Mouse (Mus musculus) intestine, postnatal 0 days (tissue): ENCODE measurements around the gene Eya3. TPM values are rescaled to one million over a fixed set of nuclear protein-coding genes. Genes with fewer than 3 reads are reported as not detected.

ENCODE experiments used
- ATAC-seq: fragments of 200-750 bp; cut with Nextera tagmentation; 2 replicates; pipeline ENCODE4 v1.8.0; 2017; ENCODE audit warnings: mild to moderate bottlenecking, moderate TSS enrichment, moderate library complexity
- H3K27ac ChIP-seq: fragments of 300-500 bp; sonication (generic); 2 replicates; pipeline ENCODE4 v1.5.1; 2014; ENCODE audit warnings: mild to moderate bottlenecking, low read depth, low read length, moderate library complexity
- H3K27me3 ChIP-seq: fragments of 300-500 bp; sonication (generic); replicated peaks from 2 replicates; pipeline ENCODE4 v1.6.1; 2014; ENCODE audit warnings: low read length, mixed read lengths; ENCODE audit not compliant: control insufficient read depth, insufficient read depth
- H3K36me3 ChIP-seq: fragments of 300-500 bp; sonication (generic); 2 replicates; pipeline ENCODE4 v1.6.1; 2014; ENCODE audit warnings: mild to moderate bottlenecking, moderate library complexity; ENCODE audit not compliant: control insufficient read depth, insufficient read depth
- H3K4me1 ChIP-seq: fragments of 300-500 bp; sonication (generic); replicated peaks from 2 replicates; pipeline ENCODE4 v1.6.1; 2014; ENCODE audit warnings: antibody characterized with exemption, low read length, mixed read lengths; ENCODE audit not compliant: control insufficient read depth, insufficient read depth
- H3K4me2 ChIP-seq: fragments of 300-500 bp; sonication (generic); replicated peaks from 2 replicates; pipeline ENCODE4 v1.6.1; 2014; ENCODE audit warnings: low read depth, mild to moderate bottlenecking, moderate library complexity
- H3K4me3 ChIP-seq: fragments of 300-500 bp; sonication (generic); 2 replicates; pipeline ENCODE4 v1.5.1; 2014; ENCODE audit warnings: low read depth, low read length
- H3K9ac ChIP-seq: fragments of 300-500 bp; sonication (generic); 2 replicates; pipeline ENCODE4 v1.6.1; 2014; ENCODE audit warnings: mild to moderate bottlenecking, low read depth, low read length
- H3K9me3 ChIP-seq: fragments of 300-500 bp; sonication (generic); 2 replicates; pipeline ENCODE4 v1.6.1; 2016; ENCODE audit warnings: mixed run types; ENCODE audit not compliant: control insufficient read depth
- CTCF ChIP-seq: sonication (generic); IDR thresholded peaks from 2 replicates; pipeline ENCODE4 v1.5.1; 2016; ENCODE audit warnings: low read depth, mild to moderate bottlenecking, control low read depth, antibody characterized with exemption, moderate library complexity
- WGBS: fragments of 180-500 bp; shearing (Covaris S2); extraction: QIAGEN DNeasy Blood & Tissue Kit; methylation state at CpG from one replicate; pipeline ENCODE4 v1.1.7; 2014; 5-methylcytosine and 5-hydroxymethylcytosine counted together
- polyA plus RNA-seq: library from polyadenylated mRNA; unstranded; fragments of >200 nt; fragmentation: Nextera tagmentation; extraction: Ambion mirVana; gene quantifications from 2 replicates; pipeline ENCODE4 v1.2.1, GENCODE M21; 2015

Gene Eya3
- polyA plus RNA-seq, 1 experiment from 2014 or later = 10.1 TPM

GRCm38 (mm10) chr4:132635971-132636370 is 2.8 kb upstream of the Eya3 start:
- Histone ChIP-seq H3K9ac (no peak overlapping the region), H3K4me1 (no peaks in the 10 kb centered on the region), H3K36me3 (no peaks in the 10 kb centered on the region), H3K4me2 (no peak overlapping the region), H3K4me3 (no peak overlapping the region), H3K27me3 (no peaks in the 10 kb centered on the region), H3K27ac (no peak overlapping the region), H3K9me3 (no peaks in the 10 kb centered on the region)
- TF ChIP-seq CTCF = no peak
- ATAC-seq = no peak
- WGBS = 81% methylated on average over 2 of the region's 2 CpGs

DNA sequence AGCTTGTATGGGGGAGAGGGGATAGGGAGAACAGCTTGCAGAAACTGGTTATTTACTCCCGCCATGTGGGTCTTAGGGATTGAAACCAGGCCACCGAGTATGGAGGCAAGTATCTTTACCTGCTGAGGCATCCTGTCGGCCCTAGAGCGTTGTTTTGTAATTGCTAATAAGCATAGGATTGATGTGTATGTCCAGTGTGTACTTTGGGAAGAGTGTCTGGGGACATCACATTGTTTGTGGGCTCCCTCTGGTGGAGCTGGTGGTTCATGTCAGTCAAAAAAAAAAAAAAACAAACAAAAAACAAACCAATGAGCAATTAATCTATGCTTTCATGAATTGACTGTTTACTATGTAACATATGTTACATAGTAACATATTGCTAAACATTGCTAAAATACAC is 2.2 kb upstream of the Eya3 start:
- peak; percentile 78 for TF ChIP-seq CTCF
- WGBS = 49% methylated on average over 4 of the region's 4 CpGs
- Histone ChIP-seq H3K4me2 (no peak overlapping the region), H3K4me3 (no peak overlapping the region), H3K9ac (no peak overlapping the region), H3K27ac (no peak overlapping the region), H3K4me1 (no peaks in the 10 kb centered on the region), H3K9me3 (no peaks in the 10 kb centered on the region), H3K27me3 (no peaks in the 10 kb centered on the region), H3K36me3 (0 out of 2 replicates have a peak, but pooled peaks cover under 1% of the 10 kb centered on the region)
- ATAC-seq = no peak

DNA sequence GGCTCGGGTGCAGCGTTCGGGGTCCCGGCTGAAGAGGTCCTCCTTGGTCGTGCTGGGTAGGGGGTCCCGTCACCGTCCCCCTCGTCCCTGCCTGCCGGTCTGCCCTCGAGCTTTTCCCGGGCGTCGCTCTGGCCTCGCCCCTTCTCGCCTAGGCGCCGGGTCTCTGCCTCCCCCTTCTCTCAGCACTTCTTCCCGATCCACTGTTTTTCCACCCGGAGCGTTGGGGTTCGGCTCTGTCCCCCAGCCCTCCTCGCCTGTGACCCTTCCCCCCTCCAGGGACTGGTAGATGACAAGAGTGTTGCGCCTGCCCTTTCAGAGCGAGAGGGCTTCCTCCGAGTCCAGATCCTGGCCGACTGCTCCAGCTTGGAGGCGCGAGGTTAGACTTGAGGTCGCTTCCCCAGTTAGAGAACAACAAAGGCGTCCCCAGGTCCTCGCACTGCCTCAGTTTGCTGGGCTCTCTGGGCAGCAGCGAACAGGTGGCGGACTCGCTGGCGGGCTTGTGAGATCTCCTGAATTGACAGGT is 465 bp downstream of the Eya3 start:
- ATAC-seq = peak; percentile 54
- H3K4me3 ChIP-seq = peak overlapping the region; percentile 95
- no peaks in the 10 kb centered on the region for H3K9me3 ChIP-seq
- 0 out of 2 replicates have a peak, but pooled peaks cover 5% of the 10 kb centered on the region for H3K36me3 ChIP-seq
- H3K4me1 ChIP-seq = no peaks in the 10 kb centered on the region
- H3K27ac ChIP-seq = peak overlapping the region; percentile 74
- under 1% methylated on average over 35 of the region's 35 CpGs for WGBS
- H3K27me3 ChIP-seq = no peaks in the 10 kb centered on the region
- TF ChIP-seq CTCF = no peak
- peak overlapping the region; percentile 78 for H3K9ac ChIP-seq
- peak overlapping the region; percentile 83 for H3K4me2 ChIP-seq

DNA sequence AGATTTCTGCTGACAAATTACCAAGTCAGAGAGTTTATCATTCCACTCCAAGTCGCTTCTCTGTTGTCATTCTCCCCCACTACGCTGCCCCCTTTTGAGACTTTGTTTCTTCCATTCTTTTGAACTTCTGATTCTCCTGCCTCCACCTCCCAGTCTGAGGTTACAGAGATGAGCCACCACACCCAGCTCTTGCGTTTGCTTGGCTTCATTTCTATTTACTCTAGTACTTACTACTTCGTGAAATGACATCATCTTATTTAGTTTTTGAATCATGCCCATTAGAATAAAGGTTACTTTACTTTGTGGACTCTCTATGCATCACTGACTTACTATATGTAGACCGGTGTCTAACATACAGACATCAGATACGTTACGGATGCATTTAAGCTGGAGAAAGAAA is 8.7 kb downstream of the Eya3 start:
- no peak overlapping the region for H3K27ac ChIP-seq
- no peaks in the 10 kb centered on the region for H3K4me1 ChIP-seq
- H3K4me3 ChIP-seq = no peak overlapping the region
- ATAC-seq = no peak
- no peak overlapping the region for H3K9ac ChIP-seq
- H3K27me3 ChIP-seq = no peaks in the 10 kb centered on the region
- WGBS = 73% methylated on average over 7 of the region's 7 CpGs
- H3K9me3 ChIP-seq = no peaks in the 10 kb centered on the region
- no peak overlapping the region for H3K4me2 ChIP-seq
- no peaks in the 10 kb centered on the region for H3K36me3 ChIP-seq
- no peak for TF ChIP-seq CTCF

DNA sequence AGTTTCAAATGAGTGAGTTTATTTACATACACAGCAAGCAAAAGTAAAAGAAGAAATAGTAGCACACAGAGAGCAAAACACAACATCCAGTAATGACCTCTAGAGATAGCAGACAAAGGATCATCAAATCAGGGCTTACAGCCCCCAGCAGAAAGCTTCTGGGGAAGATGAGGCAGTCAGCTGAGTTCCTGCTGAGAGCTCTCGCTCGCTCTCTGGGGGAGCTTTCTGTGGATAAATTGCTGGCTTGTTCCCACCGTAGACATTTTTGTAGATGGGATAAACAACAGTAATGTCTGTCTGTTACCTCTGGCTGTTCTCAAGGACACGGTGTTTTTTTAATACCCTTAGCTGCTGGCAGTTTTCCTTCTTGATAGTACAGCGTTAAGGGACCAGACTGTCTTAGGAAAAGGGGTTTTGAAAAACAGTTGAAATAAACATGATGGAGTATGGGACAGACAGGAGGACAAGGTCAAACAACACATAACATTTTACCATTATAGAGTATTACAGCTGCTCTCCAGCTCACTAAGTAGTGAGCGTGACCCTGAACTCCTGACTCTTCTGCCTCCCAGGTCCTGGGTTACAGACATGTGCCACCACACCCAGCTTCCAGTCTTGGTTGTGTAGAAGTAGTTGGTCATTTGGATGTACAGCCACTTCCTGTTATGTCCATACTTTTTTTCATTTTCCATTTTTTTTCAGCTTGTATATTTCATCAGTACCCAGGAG is 10.6 kb downstream of the Eya3 start:
- 59% methylated on average over 6 of the region's 6 CpGs for WGBS
- no peaks in the 10 kb centered on the region for H3K27me3 ChIP-seq
- no peaks in the 10 kb centered on the region for H3K36me3 ChIP-seq
- no peak for ATAC-seq
- no peak for TF ChIP-seq CTCF
- H3K4me1 ChIP-seq = no peaks in the 10 kb centered on the region
- no peak overlapping the region for H3K4me3 ChIP-seq
- no peak overlapping the region for H3K4me2 ChIP-seq
- H3K9me3 ChIP-seq = no peaks in the 10 kb centered on the region
- H3K27ac ChIP-seq = peak overlapping the region; percentile 5; the same call in 1 of the 2 replicates
- H3K9ac ChIP-seq = no peak overlapping the region

DNA sequence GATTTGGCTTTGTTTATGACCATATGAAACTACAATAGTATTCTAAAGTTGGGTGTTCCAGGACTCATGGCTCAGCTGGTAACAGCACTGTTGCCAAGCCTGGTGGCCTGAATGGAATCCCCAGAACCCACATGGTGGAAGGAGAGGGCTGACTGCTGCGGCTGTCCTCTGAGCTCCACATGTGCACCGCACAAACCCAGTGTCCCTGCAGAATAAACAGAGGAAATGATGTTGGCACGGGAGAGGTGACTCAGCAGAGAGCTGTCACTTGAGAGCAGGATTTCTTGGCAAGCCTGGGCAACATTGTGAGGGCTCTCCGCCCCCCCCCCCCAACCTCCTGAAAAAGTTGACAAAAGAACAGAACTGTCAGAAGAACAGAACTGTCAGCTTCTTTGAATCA is 14.1 kb downstream of the Eya3 start:
- 33% methylated on average over 4 of the region's 4 CpGs for WGBS
- H3K4me2 ChIP-seq = no peak overlapping the region
- H3K9me3 ChIP-seq = no peaks in the 10 kb centered on the region
- H3K27ac ChIP-seq = no peak overlapping the region
- H3K4me3 ChIP-seq = no peak overlapping the region
- no peak overlapping the region for H3K9ac ChIP-seq
- ATAC-seq = no peak
- H3K36me3 ChIP-seq = no peaks in the 10 kb centered on the region
- no peaks in the 10 kb centered on the region for H3K4me1 ChIP-seq
- no peaks in the 10 kb centered on the region for H3K27me3 ChIP-seq
- TF ChIP-seq CTCF = no peak
